Mouse (Mus musculus): ENCODE measurements at regions not wholly inside any gene's neighbourhood (a gene's known extent, or its start where the extent isn't known, plus 50 kb on each side); places are given as distances from the start of the nearest gene placed in this dataset.

GRCm38 (mm10) chr13:101491835-101492234, 276.2 kb downstream of the Pik3r1 start:
- Histone ChIP-seq H3K4me3 (no peak overlapping the region), H3K9me3 (no peaks in the 10 kb centered on the region), H3K27ac (replicated peaks) (no peak overlapping the region), H3K36me3 (no peaks in the 10 kb centered on the region), H3K4me2 (replicated peaks) (no peak overlapping the region), H3K4me1 (peaks cover 5% of the 10 kb centered on the region; the same call in 1 of the 2 replicates), H3K9ac (replicated peaks) (no peak overlapping the region), H3K27me3 (no peaks in the 10 kb centered on the region)
- WGBS = 28% methylated on average over 3 of the region's 3 CpGs
- ATAC-seq (ENCODE audit: low FRiP score, low read depth) = peak; percentile 62

GRCm38 (mm10) chr13:101490961-101491360, 277.1 kb downstream of the Pik3r1 start:
- Histone ChIP-seq H3K27me3 (no peaks in the 10 kb centered on the region), H3K9me3 (no peaks in the 10 kb centered on the region), H3K36me3 (no peaks in the 10 kb centered on the region), H3K27ac (replicated peaks) (no peak overlapping the region), H3K4me3 (no peak overlapping the region), H3K4me2 (replicated peaks) (no peak overlapping the region), H3K4me1 (peaks cover 5% of the 10 kb centered on the region; the same call in 1 of the 2 replicates), H3K9ac (replicated peaks) (no peak overlapping the region)
- ATAC-seq (ENCODE audit: low FRiP score, low read depth) = no peak
- 86% methylated on average over 5 of the region's 5 CpGs for WGBS

- H3K9me3 ChIP-seq = no peaks in the 10 kb centered on the region
- no peaks in the 10 kb centered on the region for H3K36me3 ChIP-seq
- 83% methylated on average over 2 of the region's 2 CpGs for WGBS
- ATAC-seq (ENCODE audit: low FRiP score, low read depth) = no peak
- H3K4me3 ChIP-seq = no peak overlapping the region
- no peak overlapping the region for H3K9ac ChIP-seq (replicated peaks)
- no peak overlapping the region for H3K27ac ChIP-seq (replicated peaks)
- H3K4me2 ChIP-seq (replicated peaks) = no peak overlapping the region
- peaks cover 5% of the 10 kb centered on the region; the same call in 1 of the 2 replicates for H3K4me1 ChIP-seq
- no peaks in the 10 kb centered on the region for H3K27me3 ChIP-seq
These were observed 280.4 kb downstream of the Pik3r1 start for GRCm38 (mm10) chr13:101487621-101488020.

GRCm38 (mm10) chr13:101485823-101486222, 282.2 kb downstream of the Pik3r1 start:
- H3K9ac ChIP-seq (replicated peaks) = no peak overlapping the region

GRCm38 (mm10) chr13:101483816-101484215, 284.2 kb downstream of the Pik3r1 start:
- 77% methylated on average over 3 of the region's 3 CpGs for WGBS
- no peak for ATAC-seq (ENCODE audit: low FRiP score, low read depth)
- H3K27ac ChIP-seq (replicated peaks) = no peak overlapping the region
- H3K27me3 ChIP-seq = no peaks in the 10 kb centered on the region
- H3K4me1 ChIP-seq = no peaks in the 10 kb centered on the region
- no peaks in the 10 kb centered on the region for H3K9me3 ChIP-seq
- no peaks in the 10 kb centered on the region for H3K36me3 ChIP-seq
- no peak overlapping the region for H3K4me2 ChIP-seq (replicated peaks)
- no peak overlapping the region for H3K4me3 ChIP-seq
- no peak overlapping the region for H3K9ac ChIP-seq (replicated peaks)

More at GRCm38 (mm10) chr13:101485823-101486222, 282.2 kb downstream of the Pik3r1 start:
- Histone ChIP-seq H3K4me2 (replicated peaks) (no peak overlapping the region), H3K9me3 (no peaks in the 10 kb centered on the region), H3K27ac (replicated peaks) (no peak overlapping the region), H3K27me3 (no peaks in the 10 kb centered on the region), H3K4me3 (no peak overlapping the region), H3K4me1 (no peaks in the 10 kb centered on the region), H3K36me3 (no peaks in the 10 kb centered on the region)
- no peak for ATAC-seq (ENCODE audit: low FRiP score, low read depth)
- WGBS = 95% methylated on average over 7 of the region's 7 CpGs

GRCm38 (mm10) chr13:101481551-101482184, 286.3 kb downstream of the Pik3r1 start:
- no peaks in the 10 kb centered on the region for H3K36me3 ChIP-seq
- H3K27ac ChIP-seq (replicated peaks) = no peak overlapping the region
- H3K9ac ChIP-seq (replicated peaks) = no peak overlapping the region
- no peak overlapping the region for H3K4me3 ChIP-seq
- no peaks in the 10 kb centered on the region for H3K4me1 ChIP-seq
- H3K9me3 ChIP-seq = no peaks in the 10 kb centered on the region
- no peaks in the 10 kb centered on the region for H3K27me3 ChIP-seq
- H3K4me2 ChIP-seq (replicated peaks) = no peak overlapping the region
- WGBS = 90% methylated on average over 6 of the region's 6 CpGs
- ATAC-seq (ENCODE audit: low FRiP score, low read depth) = no peak

GRCm38 (mm10) chr13:101479297-101479652, 288.7 kb downstream of the Pik3r1 start:
- Histone ChIP-seq H3K36me3 (no peaks in the 10 kb centered on the region), H3K4me1 (no peaks in the 10 kb centered on the region), H3K4me3 (no peak overlapping the region), H3K9ac (replicated peaks) (no peak overlapping the region), H3K4me2 (replicated peaks) (no peak overlapping the region), H3K27ac (replicated peaks) (no peak overlapping the region), H3K27me3 (no peaks in the 10 kb centered on the region), H3K9me3 (no peaks in the 10 kb centered on the region)
- 88% methylated on average over 2 of the region's 2 CpGs for WGBS
- ATAC-seq (ENCODE audit: low FRiP score, low read depth) = no peak

- Histone ChIP-seq H3K36me3 (no peaks in the 10 kb centered on the region), H3K9me3 (no peaks in the 10 kb centered on the region), H3K9ac (replicated peaks) (no peak overlapping the region), H3K4me2 (replicated peaks) (no peak overlapping the region), H3K4me3 (no peak overlapping the region), H3K27ac (replicated peaks) (no peak overlapping the region), H3K27me3 (no peaks in the 10 kb centered on the region), H3K4me1 (no peaks in the 10 kb centered on the region)
- no peak for ATAC-seq (ENCODE audit: low FRiP score, low read depth)
- 75% methylated on average over 4 of the region's 4 CpGs for WGBS
These were observed 289.3 kb downstream of the Pik3r1 start for GRCm38 (mm10) chr13:101478608-101479296.

- Histone ChIP-seq H3K9ac (replicated peaks) (no peak overlapping the region), H3K4me2 (replicated peaks) (no peak overlapping the region), H3K4me1 (no peaks in the 10 kb centered on the region), H3K27me3 (no peaks in the 10 kb centered on the region), H3K9me3 (no peaks in the 10 kb centered on the region), H3K27ac (replicated peaks) (no peak overlapping the region), H3K36me3 (no peaks in the 10 kb centered on the region), H3K4me3 (no peak overlapping the region)
- WGBS = 91% methylated on average over 8 of the region's 8 CpGs
- ATAC-seq (ENCODE audit: low FRiP score, low read depth) = no peak
These were observed 294.7 kb downstream of the Pik3r1 start for GRCm38 (mm10) chr13:101473349-101473748.

- WGBS = 74% methylated on average over 20 of the region's 20 CpGs
These were observed 297.3 kb downstream of the Pik3r1 start for GRCm38 (mm10) chr13:101470560-101471247.

GRCm38 (mm10) chr13:101465748-101466127, 302.3 kb downstream of the Pik3r1 start:
- no peak for ATAC-seq (ENCODE audit: low FRiP score, low read depth)
- Histone ChIP-seq H3K4me1 (no peaks in the 10 kb centered on the region), H3K9me3 (no peaks in the 10 kb centered on the region), H3K27ac (replicated peaks) (no peak overlapping the region), H3K9ac (replicated peaks) (no peak overlapping the region), H3K27me3 (no peaks in the 10 kb centered on the region), H3K4me2 (replicated peaks) (no peak overlapping the region), H3K4me3 (no peak overlapping the region), H3K36me3 (no peaks in the 10 kb centered on the region)
- 96% methylated on average over 3 of the region's 3 CpGs for WGBS

More at GRCm38 (mm10) chr13:101470560-101471247, 297.3 kb downstream of the Pik3r1 start:
- Histone ChIP-seq H3K4me2 (replicated peaks) (no peak overlapping the region), H3K27ac (replicated peaks) (0 out of 2 replicates have a peak overlapping the region, but pooled peaks have one; percentile 15), H3K27me3 (no peaks in the 10 kb centered on the region), H3K4me3 (no peak overlapping the region), H3K36me3 (no peaks in the 10 kb centered on the region), H3K9ac (replicated peaks) (no peak overlapping the region), H3K9me3 (no peaks in the 10 kb centered on the region), H3K4me1 (no peaks in the 10 kb centered on the region)
- no peak; the same call in 1 of the 2 replicates for ATAC-seq (ENCODE audit: low FRiP score, low read depth)
